Mouse (Mus musculus) C3H10T1/2 (cell line): Measurements from ENCODE around the gene Aspa. TPM values are rescaled to one million over a fixed set of nuclear protein-coding genes. Genes with fewer than 3 reads are reported as not detected.

Source experiments
- polyA plus RNA-seq, 2 experiments: library from polyadenylated mRNA; unstranded; fragments of >200 nt; fragmentation: generic; extraction: Trizol; gene quantifications; one replicate each; pipeline ENCODE4 v1.2.1; 2012; ENCODE audit warnings: missing spikeins in 2 of 2

Aspa gene
- 1 to 10 TPM in 1 of 2 experiments, under 1 TPM in 1; 0.75 to 3.2 TPM for polyA plus RNA-seq

GRCm38 (mm10) chr11:73329442-73329841 lies at the start of gene Aspa, which contains the start of the genes Gm49340 and Spata22:
Gene Aspa, minus strand, starts transcription at chr11:73329596.
Gene Gm49340, plus strand, starts transcription at chr11:73329741.
Gene Spata22, plus strand, starts transcription at chr11:73329741.

GRCm38 (mm10) chr11:73370946-73371345 lies 41.5 kb upstream of the Aspa start, which contains the start of gene Olfr376:
Gene Olfr376, plus strand, starts transcription at chr11:73371246.

GRCm38 (mm10) chr11:73350483-73350882 lies 21.1 kb upstream of the Aspa start, which contains the start of gene Olfr20:
Gene Olfr20, plus strand, starts transcription at chr11:73350783.

GRCm38 (mm10) chr11:73267267-73267666 lies 62.1 kb downstream of the Aspa start, which contains the start of gene Trpv3:
Gene Trpv3, plus strand, starts transcription at chr11:73267388.

Other genes with a start within 250 kb of the Aspa start
- under 1 TPM; 0.04 to 0.07 TPM for gene Itgae, start 239.0 kb downstream of the Aspa start, polyA plus RNA-seq
- gene Haspin, start 191.3 kb downstream of the Aspa start, polyA plus RNA-seq, result 1 to 10 TPM; 4.8 to 5.8 TPM
- 1 to 10 TPM in 1 of 2 experiments, under 1 TPM in 1; 0.01 to 1.1 TPM for gene P2rx5, start 169.2 kb downstream of the Aspa start, polyA plus RNA-seq
- gene Emc6, start 152.6 kb downstream of the Aspa start, polyA plus RNA-seq, result 10 to 100 TPM; 41.6 to 71.5 TPM
- gene Tax1bp3, start 152.5 kb downstream of the Aspa start, polyA plus RNA-seq, result 100 to 1,000 TPM; 122 to 202 TPM
- 10 to 100 TPM in 1 of 2 experiments, 1 to 10 TPM in 1; 2.2 to 17.8 TPM for gene Ctns, start 130.6 kb downstream of the Aspa start, polyA plus RNA-seq
- 1 to 10 TPM in 1 of 2 experiments, under 1 TPM in 1; 0.42 to 4.1 TPM for gene Shpk, start 130.1 kb downstream of the Aspa start, polyA plus RNA-seq
- gene Trpv1, start 95.3 kb downstream of the Aspa start, polyA plus RNA-seq, result under 1 TPM in 1 of 2 experiments, not detected in 1; 0.11 TPM
- under 1 TPM; under 0.01 to 0.02 TPM for gene Trpv3, start 62.2 kb downstream of the Aspa start, polyA plus RNA-seq
- gene Gm49340, start 145 bp upstream of the Aspa start, polyA plus RNA-seq, result not detected
- under 1 TPM in 1 of 2 experiments, not detected in 1; 0.06 TPM for gene Spata22, start 145 bp upstream of the Aspa start, polyA plus RNA-seq
- not detected for gene Olfr20, start 21.2 kb upstream of the Aspa start, polyA plus RNA-seq
- gene Olfr376, start 41.6 kb upstream of the Aspa start, polyA plus RNA-seq, result not detected
- gene Olfr1, start 70.0 kb upstream of the Aspa start, polyA plus RNA-seq, result not detected
- gene Olfr378, start 98.9 kb upstream of the Aspa start, polyA plus RNA-seq, result not detected
- gene Olfr380, start 127.9 kb upstream of the Aspa start, polyA plus RNA-seq, result not detected
- gene Olfr381, start 162.0 kb upstream of the Aspa start, polyA plus RNA-seq, result not detected
- not detected for gene Olfr382, start 187.6 kb upstream of the Aspa start, polyA plus RNA-seq